Mouse (Mus musculus) gastrocnemius, postnatal 36 days (tissue): ENCODE measurements at regions not wholly inside any gene's neighbourhood (a gene's known extent, or its start where the extent isn't known, plus 50 kb on each side); places are given as distances from the start of the nearest gene placed in this dataset.

Experiments used
- DNase-seq, 2 experiments: peaks; one replicate each; pipeline ENCODE4 v3.0.0; 2022
- intact Hi-C: fragments of 180-260 bp; cut with DNase I; formaldehyde crosslinking; loops from one replicate; pipeline ENCODE4 v1.15.1; 2025

DNA sequence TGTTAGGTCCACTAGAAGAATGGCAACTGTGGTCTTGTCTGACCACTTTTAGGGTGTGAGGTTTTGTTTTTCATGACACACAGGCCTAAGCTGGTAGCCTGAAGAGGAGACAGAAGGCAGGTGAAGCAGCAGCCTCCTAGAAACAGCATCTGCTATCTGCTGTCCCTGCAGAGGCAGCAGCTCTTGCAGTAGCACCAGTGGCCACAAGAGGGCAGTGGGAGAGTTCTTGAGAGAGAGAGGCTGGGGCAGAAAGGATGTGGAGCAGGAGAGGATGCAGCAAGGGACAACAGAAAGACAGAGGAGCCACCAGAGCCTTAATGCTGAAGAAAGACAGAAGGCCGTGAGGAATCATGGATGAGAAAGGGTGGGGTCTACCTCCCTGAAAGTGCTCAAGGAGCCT lies 88.1 kb upstream of the Usp51 start:
- peak; percentile 22 to 49 for DNase-seq
- intact Hi-C loops: no loop called here

GRCm38 (mm10) chrX:152926991-152927390 lies 79.3 kb upstream of the Usp51 start:
- no peak for DNase-seq
- intact Hi-C loops: no loop called here

DNA sequence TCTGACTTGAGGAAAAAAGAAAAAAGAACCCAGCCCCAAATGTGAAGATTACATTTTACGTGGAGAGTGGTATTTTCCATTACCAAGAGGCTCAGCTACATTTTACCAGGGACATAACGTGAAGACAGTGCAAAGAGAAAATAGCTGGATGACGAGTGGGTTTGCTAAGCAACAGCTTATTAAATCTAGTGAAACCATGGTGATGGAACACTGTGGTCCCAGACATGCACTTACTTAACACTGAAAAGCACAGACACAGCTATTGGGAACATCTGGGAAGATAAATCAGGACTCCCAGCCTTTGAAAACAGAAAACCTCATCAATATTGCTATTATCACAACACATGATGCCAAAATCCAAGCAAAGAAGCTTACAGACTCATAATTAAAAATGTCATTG lies 60.1 kb upstream of the Usp51 start:
- intact Hi-C loops: no loop called here
- DNase-seq: no peak
